Mouse (Mus musculus) liver, postnatal 0 days (tissue): ENCODE measurements around the gene Mrpl38.

Experiments used
- CTCF ChIP-seq: sonication (generic); IDR thresholded peaks from 2 replicates; pipeline ENCODE4 v1.5.1; 2016; ENCODE audit warnings: antibody characterized with exemption, low read depth
- EP300 ChIP-seq: IDR thresholded peaks from 2 replicates; pipeline ENCODE4 v1.6.1; 2016; ENCODE audit warnings: antibody characterized with exemption, low read depth, mild to moderate bottlenecking

- TF ChIP-seq CTCF (no peak), EP300 (no peak)
Measured at GRCm38 (mm10) chr11:116095573-116095972, 43.1 kb downstream of the Mrpl38 start.
